Mouse (Mus musculus) frontal cortex, postnatal 10 days (tissue): ENCODE measurements around the gene Runx1.

ENCODE experiments used
- DNase-seq, 2 experiments: peaks; one replicate each; pipeline ENCODE4 v3.0.0; 2022; ENCODE audit warnings: low spot score in 2 of 2, mixed read lengths in 1 of 2

Gene Runx1

GRCm38 (mm10) chr16:92573193-92573592, 252.8 kb downstream of the Runx1 start:
- no peak for DNase-seq

- no peak for DNase-seq
Observed at GRCm38 (mm10) chr16:92571246-92571645, 254.7 kb downstream of the Runx1 start.

GRCm38 (mm10) chr16:92566146-92566545, 259.8 kb downstream of the Runx1 start:
- DNase-seq: no peak

- DNase-seq: peak; percentile 39 to 74
Observed at GRCm38 (mm10) chr16:92565708-92566107, 260.2 kb downstream of the Runx1 start.

- peak in 1 of 2 experiments; percentile 12 for DNase-seq
Observed at GRCm38 (mm10) chr16:92565291-92565690, 260.7 kb downstream of the Runx1 start.

- no peak for DNase-seq
Observed at GRCm38 (mm10) chr16:92555051-92555450, 270.9 kb downstream of the Runx1 start.

- no peak for DNase-seq
Observed at GRCm38 (mm10) chr16:92552858-92553257, 273.1 kb downstream of the Runx1 start.

- no peak for DNase-seq
Observed at GRCm38 (mm10) chr16:92552106-92552382, 273.9 kb downstream of the Runx1 start.
